Mouse (Mus musculus): ENCODE results near the gene Vmn1r43.
"Not testable (repeated sequence)": the region's sequence is repeated elsewhere in the genome, so short reads cannot be mapped to it uniquely, and the experiment has no call there.

Vmn1r43 gene

DNA sequence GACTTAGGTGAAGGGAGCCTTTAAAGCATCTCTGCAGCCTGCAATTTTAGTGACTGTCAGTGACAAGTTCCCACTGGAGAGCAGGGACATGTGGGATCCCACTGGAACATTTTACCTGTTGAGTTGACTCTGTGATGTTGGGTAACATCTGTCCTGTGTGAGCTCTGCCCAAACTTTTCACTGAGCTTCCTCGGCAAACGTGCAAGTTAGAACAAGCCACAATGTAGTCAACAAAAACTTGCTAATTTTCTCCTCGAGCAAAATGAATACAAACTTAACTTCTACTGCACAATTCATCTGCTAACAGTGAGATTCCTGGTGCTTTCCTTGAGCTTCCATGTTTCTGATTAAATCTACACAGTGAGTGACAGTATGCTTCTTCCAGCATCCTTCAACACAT, at the start of gene Vmn1r43, which contains the start of gene Vmn1r42:
Vmn1r43 (minus strand) TSS at position 101 of the 400 bp plus-strand sequence.
Vmn1r42 (minus strand) TSS at position 101 of the 400 bp plus-strand sequence.
- not testable (repeated sequence) for DNase-seq (ENCODE audit: low spot score)

DNA sequence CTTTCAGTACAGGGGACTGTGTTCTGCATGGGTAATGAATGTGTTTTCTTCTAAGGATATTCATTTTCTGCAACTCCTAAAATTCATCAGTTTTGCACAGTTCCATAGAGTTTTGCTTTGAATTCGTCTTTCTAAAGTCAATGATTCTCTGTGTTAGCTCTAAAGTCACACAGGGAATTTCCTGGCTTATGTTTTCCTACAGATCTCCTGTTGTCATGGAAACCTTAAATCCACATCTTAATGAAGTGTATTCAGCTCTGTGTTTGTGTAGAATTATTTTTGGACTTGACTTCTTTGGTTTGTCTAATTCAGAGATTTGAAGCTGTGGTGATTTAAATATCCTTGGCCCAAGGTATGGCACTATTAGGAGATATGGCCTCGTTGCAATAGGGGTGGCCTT, 7.6 kb upstream of the Vmn1r43 start:
- no peak for DNase-seq (ENCODE audit: low spot score)

DNA sequence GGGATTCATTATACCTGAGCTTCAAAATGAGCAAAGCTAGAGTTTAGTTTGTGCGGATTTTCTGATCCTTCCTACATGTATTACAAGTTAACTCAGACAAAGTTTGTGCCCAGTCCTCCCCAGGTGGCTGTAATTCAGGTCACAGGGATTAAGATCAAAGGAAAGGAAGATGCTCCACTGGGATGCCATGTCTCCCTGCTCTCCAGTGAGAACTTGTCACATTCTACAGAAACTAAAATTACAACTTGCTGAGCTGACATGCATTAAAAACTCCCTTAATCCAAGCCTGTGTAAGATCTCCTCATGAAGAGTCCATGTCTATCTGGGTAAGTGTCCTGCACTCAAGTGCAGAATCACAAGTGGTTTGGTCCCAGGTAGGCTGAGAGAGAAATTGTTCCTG, 7.1 kb upstream of the Vmn1r43 start, which contains the start of gene Vmn1r44:
Vmn1r44 (plus strand) TSS at position 301 of the 400 bp plus-strand sequence.
- DNase-seq (ENCODE audit: low spot score): no peak

DNA sequence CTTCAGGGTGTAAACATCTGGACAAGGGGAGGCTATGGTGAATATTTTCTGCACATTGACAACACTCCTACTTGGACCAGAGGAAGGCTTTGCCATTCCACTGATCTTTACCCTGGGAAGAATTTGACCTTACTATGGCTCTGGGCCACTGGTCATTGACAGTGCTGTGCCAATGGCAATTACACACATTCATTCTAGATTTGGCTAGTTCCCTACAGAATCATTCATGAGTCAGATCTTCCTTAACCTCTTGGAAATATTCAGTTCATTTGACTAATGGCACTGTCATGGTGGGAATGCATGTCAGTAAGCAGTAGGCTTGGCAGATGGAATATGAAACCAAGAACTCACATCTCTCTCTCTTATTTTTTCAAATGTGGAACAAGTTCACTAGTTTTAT, 4.7 kb upstream of the Vmn1r43 start:
- DNase-seq (ENCODE audit: low spot score): no peak

DNA sequence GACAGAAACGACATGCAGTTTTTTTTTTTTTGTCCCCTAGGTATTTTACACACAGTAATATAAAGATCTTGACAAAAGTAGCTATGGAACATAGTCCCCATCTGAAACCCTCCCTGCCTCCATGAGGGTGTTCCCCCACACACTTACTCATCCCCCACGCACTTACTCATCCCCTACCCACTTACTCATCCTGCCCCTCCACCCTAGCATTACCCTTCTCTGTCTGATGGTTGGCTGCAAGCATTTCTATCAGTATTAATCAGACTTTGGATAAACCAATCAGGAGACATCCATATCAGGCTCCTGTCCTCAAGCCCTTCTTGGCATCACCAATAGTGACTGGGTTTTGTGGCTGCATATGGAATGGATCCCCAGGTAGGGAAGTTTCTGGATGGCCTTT, 750 bp upstream of the Vmn1r43 start:
- DNase-seq (ENCODE audit: low spot score): no peak

DNA sequence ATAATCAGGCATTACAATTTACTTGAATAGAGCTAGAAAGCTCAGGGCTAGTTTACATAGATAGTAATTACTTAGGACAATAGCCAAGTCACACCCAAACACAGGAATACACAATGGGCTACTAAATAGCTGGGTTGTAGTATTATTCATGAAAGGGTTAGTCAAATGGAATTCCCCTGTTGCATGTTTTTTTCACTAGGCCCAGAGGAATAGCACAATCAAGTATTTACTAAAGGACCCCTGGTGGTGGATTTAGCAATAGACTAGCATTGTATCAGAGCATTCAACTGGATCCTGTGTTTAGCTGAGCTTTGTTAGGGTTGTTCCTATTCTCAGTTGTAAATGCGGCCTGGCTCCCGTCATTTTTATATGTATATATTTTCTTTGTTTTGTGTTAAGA, 8.2 kb downstream of the Vmn1r43 start:
- no peak for DNase-seq (ENCODE audit: low spot score)

DNA sequence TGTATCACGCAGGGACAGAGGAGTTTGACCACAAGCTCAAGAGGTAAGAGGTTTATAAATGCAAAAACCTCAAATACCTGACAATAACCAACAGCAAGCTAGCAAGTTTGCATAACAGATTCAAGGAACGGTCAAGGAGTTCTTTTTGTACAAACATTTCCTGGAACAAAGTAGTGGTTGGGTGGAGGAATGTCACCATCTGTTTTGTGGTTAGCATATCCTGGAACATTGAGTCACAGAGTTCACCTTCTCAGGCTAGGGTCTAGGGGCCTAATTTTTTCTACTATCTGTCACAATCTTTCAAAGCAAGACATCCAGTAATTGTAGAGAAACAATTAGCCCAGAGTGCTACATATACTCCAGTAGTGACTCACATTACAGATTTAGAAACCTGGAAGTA, 8.9 kb downstream of the Vmn1r43 start:
- DNase-seq (ENCODE audit: low spot score): no peak

DNA sequence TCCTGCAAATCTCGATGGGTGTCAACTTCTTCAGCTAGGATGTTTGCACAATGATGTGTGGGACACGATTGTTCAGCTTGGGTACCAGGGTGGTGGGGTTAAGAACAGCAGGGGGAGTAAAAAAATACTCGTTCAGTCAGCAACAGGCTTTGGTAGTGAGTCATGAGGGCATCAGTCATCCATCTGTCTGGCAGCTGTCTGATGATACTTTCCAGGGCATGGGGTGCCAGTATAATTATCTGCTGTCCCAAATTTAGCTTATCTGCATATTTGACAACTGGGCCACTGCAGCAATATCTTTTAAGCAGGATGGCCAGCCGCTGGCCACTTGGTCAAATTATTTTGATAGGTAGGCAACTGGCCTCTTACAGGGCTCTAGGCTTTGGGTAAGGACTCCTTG, 12.4 kb downstream of the Vmn1r43 start:
- no peak for DNase-seq (ENCODE audit: low spot score)

DNA sequence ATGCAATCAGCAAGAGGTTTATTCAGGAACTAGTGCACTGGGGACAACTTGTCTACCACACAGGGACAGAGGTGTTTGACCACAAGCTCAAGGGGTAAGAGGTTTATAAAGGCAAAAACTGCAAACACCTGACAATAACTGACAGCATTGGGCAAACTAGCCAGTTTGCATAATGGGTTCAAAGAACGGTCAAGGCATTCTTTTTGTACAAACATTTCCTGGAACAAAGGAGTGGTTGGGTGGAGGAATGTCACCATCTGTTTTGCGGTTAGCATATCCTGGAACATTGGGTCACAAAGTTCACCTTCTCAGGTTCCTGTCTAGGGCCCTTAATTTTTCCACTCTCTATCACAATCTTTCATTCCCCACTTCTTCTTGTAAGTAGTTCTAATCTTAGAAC, 16.4 kb downstream of the Vmn1r43 start:
- no peak for DNase-seq (ENCODE audit: low spot score)

DNA sequence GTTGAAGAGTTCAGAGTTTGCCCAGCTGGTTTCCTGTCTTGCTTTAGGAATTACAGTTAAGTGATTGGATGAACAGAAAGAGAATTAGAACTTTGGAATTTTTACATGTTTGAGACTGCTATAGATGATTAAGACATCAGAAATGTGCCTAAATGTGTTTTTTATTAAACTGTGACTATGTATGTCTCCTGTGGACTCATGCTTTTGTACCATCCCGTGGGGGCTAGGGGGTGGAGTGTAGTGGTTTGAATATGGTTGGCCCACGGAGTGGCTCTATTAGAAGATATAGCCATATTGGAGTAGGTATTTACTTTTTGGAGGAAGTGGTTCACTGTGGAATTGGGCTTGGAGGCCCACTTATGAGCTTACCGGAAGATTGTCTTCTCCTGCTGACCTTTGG, 18.7 kb downstream of the Vmn1r43 start:
- DNase-seq (ENCODE audit: low spot score): no peak

All from ovary, postnatal 36 days (tissue).